Mouse (Mus musculus) spleen, adult 2 months (tissue): ENCODE measurements around the gene Stil. TPM values are rescaled to one million over a fixed set of nuclear protein-coding genes. Genes with fewer than 3 reads are reported as not detected.
A peak's percentile ranks its signal among the peaks of the same experiment; 100 is the strongest.

Source experiments
- DNase-seq, 2 experiments: peaks; one replicate each; pipeline versions ENCODE4 v3.0.0 to v3.0.0-alpha.2; 2012 to 2021; ENCODE audit warnings: low spot score in 2 of 2, low read depth in 1 of 2
- H3K27ac ChIP-seq: fragments of 200-500 bp; 2 replicates; pipeline ENCODE4 v1.5.1; 2012; ENCODE audit warnings: low read length, inconsistent platforms; ENCODE audit not compliant: insufficient read depth
- H3K27me3 ChIP-seq: fragments of 200-500 bp; 2 replicates; pipeline ENCODE4 v1.6.1; 2012; ENCODE audit warnings: mild to moderate bottlenecking, moderate library complexity, low read length, inconsistent platforms; ENCODE audit not compliant: control insufficient read depth, insufficient read depth
- H3K36me3 ChIP-seq: fragments of 200-500 bp; 2 replicates; pipeline ENCODE4 v1.6.1; 2012; ENCODE audit warnings: mild to moderate bottlenecking, low read length, inconsistent platforms; ENCODE audit not compliant: control insufficient read depth, insufficient read depth
- H3K4me1 ChIP-seq: fragments of 200-500 bp; 2 replicates; pipeline ENCODE4 v1.6.1; 2011; ENCODE audit warnings: inconsistent platforms; ENCODE audit not compliant: control insufficient read depth, insufficient read depth, insufficient read length
- H3K4me3 ChIP-seq: fragments of 200-500 bp; 2 replicates; pipeline ENCODE4 v1.5.1; 2011; ENCODE audit warnings: mild to moderate bottlenecking, inconsistent platforms; ENCODE audit not compliant: insufficient read depth, insufficient read length; ENCODE audit errors: extremely low read depth
- CTCF ChIP-seq: fragments of 200-500 bp; IDR thresholded peaks from 2 replicates; pipeline ENCODE4 v1.5.1; 2011; ENCODE audit warnings: mild to moderate bottlenecking, inconsistent platforms; ENCODE audit not compliant: insufficient read depth, insufficient read length, insufficient replicate concordance; ENCODE audit errors: extremely low read depth
- POLR2A ChIP-seq: fragments of 200-500 bp; IDR thresholded peaks from 2 replicates; pipeline ENCODE4 v1.6.1; 2011; ENCODE audit warnings: low read depth, low read length, inconsistent platforms
- WGBS: fragments of 180-500 bp; shearing (Covaris S2); methylation state at CpG from one replicate; pipeline ENCODE4 v1.1.7; 2018; 5-methylcytosine and 5-hydroxymethylcytosine counted together
- polyA plus RNA-seq: library from polyadenylated mRNA; depleted of rRNA; stranded (reverse); fragments of >200 nt; gene quantifications from 2 replicates; pipeline ENCODE4 v1.2.3, GENCODE M21; 2012

Gene Stil
- polyA plus RNA-seq, 1 experiment = 1.2 TPM

GRCm38 (mm10) chr4:114970736-114971135 lies 29.2 kb upstream of the Stil start:
- no peak overlapping the region for H3K27ac ChIP-seq
- TF ChIP-seq CTCF = no peak
- no peak for TF ChIP-seq POLR2A
- H3K36me3 ChIP-seq = peaks cover 12% of the 10 kb centered on the region
- 69% methylated on average over 5 of the region's 5 CpGs for whole genome bisulfite sequencing
- H3K4me3 ChIP-seq = no peak overlapping the region
- H3K27me3 ChIP-seq = no peaks in the 10 kb centered on the region
- peaks cover 2% of the 10 kb centered on the region; the same call in 1 of the 2 replicates for H3K4me1 ChIP-seq
- no peak for DNase-seq

- no peak for TF ChIP-seq CTCF
- TF ChIP-seq POLR2A = no peak
- H3K4me3 ChIP-seq = no peak overlapping the region
- 77% methylated on average over 1 of the region's 1 CpGs for WGBS
- no peaks in the 10 kb centered on the region for H3K27me3 ChIP-seq
- H3K4me1 ChIP-seq = peaks cover 2% of the 10 kb centered on the region; the same call in 1 of the 2 replicates
- no peak overlapping the region for H3K27ac ChIP-seq
- H3K36me3 ChIP-seq = no peaks in the 10 kb centered on the region
- no peak for DNase-seq
Measured at GRCm38 (mm10) chr4:114973229-114973740, 26.7 kb upstream of the Stil start.

GRCm38 (mm10) chr4:114982619-114983018 lies 17.3 kb upstream of the Stil start:
- TF ChIP-seq POLR2A (no peak), CTCF (no peak)
- H3K27ac ChIP-seq = no peak overlapping the region
- peaks cover 3% of the 10 kb centered on the region; the same call in 1 of the 2 replicates for H3K4me1 ChIP-seq

GRCm38 (mm10) chr4:114983020-114983419 lies 16.9 kb upstream of the Stil start:
- 85% methylated on average over 1 of the region's 1 CpGs for WGBS
- Histone ChIP-seq H3K27ac (no peak overlapping the region), H3K4me1 (peaks cover 3% of the 10 kb centered on the region; the same call in 1 of the 2 replicates), H3K36me3 (no peaks in the 10 kb centered on the region), H3K27me3 (no peaks in the 10 kb centered on the region), H3K4me3 (no peak overlapping the region)
- no peak for TF ChIP-seq CTCF
- no peak for TF ChIP-seq POLR2A
- no peak for DNase-seq

More at GRCm38 (mm10) chr4:114982619-114983018, 17.3 kb upstream of the Stil start:
- no peak overlapping the region for H3K4me3 ChIP-seq
- no peak for DNase-seq
- WGBS = 40% methylated on average over 1 of the region's 1 CpGs
- no peaks in the 10 kb centered on the region for H3K36me3 ChIP-seq
- H3K27me3 ChIP-seq = no peaks in the 10 kb centered on the region

DNA sequence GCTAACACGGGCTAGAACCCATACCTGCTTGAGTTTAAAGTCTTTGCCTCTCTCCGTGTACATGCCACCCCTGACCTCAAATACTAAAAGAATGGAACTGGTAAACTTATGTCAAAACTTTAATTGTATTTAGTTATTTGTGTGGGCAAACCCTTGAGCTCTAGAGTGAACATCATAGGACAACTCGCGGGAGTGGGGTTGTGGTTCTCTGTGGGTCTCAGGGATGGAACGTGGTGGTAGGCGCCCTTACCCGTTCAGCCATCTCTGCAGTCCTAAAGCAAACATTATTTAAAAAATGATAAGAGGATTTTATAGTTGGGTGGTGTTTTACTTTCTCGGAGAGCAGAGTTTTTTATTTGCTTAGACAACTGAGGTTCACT lies 13.8 kb upstream of the Stil start:
- Histone ChIP-seq H3K27ac (peak overlapping the region; percentile 99), H3K4me1 (peaks cover 3% of the 10 kb centered on the region; the same call in 1 of the 2 replicates), H3K36me3 (no peaks in the 10 kb centered on the region), H3K27me3 (no peaks in the 10 kb centered on the region), H3K4me3 (peak overlapping the region; percentile 99)
- TF ChIP-seq CTCF (no peak), POLR2A (no peak)
- DNase-seq = no peak
- WGBS = 2% methylated on average over 8 of the region's 8 CpGs

DNA sequence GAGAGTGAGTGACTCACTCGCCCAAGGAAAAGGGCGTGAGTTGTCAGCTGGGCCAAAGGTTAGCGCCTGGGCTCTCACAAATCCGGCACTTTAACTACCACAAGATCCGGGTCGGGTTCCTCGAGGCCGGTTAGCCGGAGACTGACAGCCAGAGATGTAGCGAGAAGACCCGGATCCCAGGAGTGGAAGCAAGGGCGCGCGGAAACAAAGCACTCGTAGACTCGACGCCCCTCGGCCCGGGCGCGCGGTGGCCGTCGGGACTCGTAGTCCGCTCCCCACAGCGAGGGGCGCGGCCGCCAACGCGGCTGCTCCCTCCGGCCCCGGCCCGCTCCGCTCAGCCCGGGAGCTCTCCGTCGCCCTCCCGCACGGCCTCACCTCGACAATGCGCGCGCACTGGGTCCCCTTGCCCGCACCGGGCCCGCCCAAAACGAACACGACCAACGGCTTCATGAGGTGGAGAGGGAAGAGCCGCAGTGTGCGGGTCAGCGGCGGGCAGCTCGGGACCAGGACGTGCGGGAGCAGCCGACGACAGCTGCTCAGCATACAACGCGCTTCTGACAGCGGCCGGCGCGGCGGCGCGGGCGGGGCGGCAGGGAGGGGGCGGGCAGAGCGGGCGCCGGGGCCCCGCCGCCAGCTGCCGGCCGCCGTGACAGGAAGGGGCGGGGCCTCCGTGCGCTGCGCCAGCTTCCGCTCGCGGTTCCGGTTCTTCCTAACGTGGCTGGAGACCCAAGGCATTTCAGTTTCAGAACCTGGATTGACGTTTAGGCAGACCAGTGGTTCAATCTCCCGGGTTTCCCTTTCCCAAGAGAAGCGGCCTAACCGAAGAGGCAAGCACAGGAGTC lies 13.1 kb upstream of the Stil start, which contains the start of gene Cmpk1:
Gene Cmpk1, minus strand, starts transcription at position 651 of the 842 bp plus-strand sequence.
- Histone ChIP-seq H3K27me3 (no peaks in the 10 kb centered on the region), H3K36me3 (no peaks in the 10 kb centered on the region), H3K4me1 (peaks cover 3% of the 10 kb centered on the region; the same call in 1 of the 2 replicates), H3K27ac (peak within 1 kb of the TSS; percentile 99), H3K4me3 (peak within 1 kb of the TSS; percentile 99)
- DNase-seq = peak; percentile 54 to 82
- TF ChIP-seq CTCF (no peak), POLR2A (no peak; the same call in 1 of the 2 replicates)
- under 1% methylated on average over 92 of the region's 93 CpGs for WGBS
